Mouse (Mus musculus) limb, embryonic 13.5 days (tissue): ENCODE measurements around the gene Rab40c. TPM values are rescaled to one million over a fixed set of nuclear protein-coding genes. Genes with fewer than 3 reads are reported as not detected.

Experiments
- ATAC-seq: fragments of 200-750 bp; cut with Nextera tagmentation; 2 replicates; pipeline ENCODE4 v1.8.0; 2017; ENCODE audit warnings: low read depth, moderate number of reproducible peaks, moderate TSS enrichment; ENCODE audit not compliant: low FRiP score
- H3K27ac ChIP-seq: fragments of 300-500 bp; sonication (generic); 2 replicates; pipeline ENCODE4 v1.5.1; 2015; ENCODE audit warnings: inconsistent platforms, mild to moderate bottlenecking, moderate library complexity
- H3K27me3 ChIP-seq: fragments of 300-500 bp; sonication (generic); 2 replicates; pipeline ENCODE4 v1.6.1; 2015; ENCODE audit warnings: mild to moderate bottlenecking, inconsistent platforms
- H3K36me3 ChIP-seq: fragments of 300-500 bp; sonication (generic); 2 replicates; pipeline ENCODE4 v1.6.1; 2015; ENCODE audit warnings: inconsistent platforms, mild to moderate bottlenecking, moderate library complexity
- H3K4me1 ChIP-seq: fragments of 300-500 bp; sonication (generic); 2 replicates; pipeline ENCODE4 v1.6.1; 2015; ENCODE audit warnings: inconsistent platforms
- H3K4me2 ChIP-seq: fragments of 300-500 bp; sonication (generic); replicated peaks from 2 replicates; pipeline ENCODE4 v1.6.1; 2015; ENCODE audit warnings: inconsistent platforms, mild to moderate bottlenecking, moderate library complexity
- H3K4me3 ChIP-seq: fragments of 300-500 bp; sonication (generic); 2 replicates; pipeline ENCODE4 v1.5.1; 2015; ENCODE audit warnings: moderate library complexity, mild to moderate bottlenecking, inconsistent platforms
- H3K9ac ChIP-seq: fragments of 300-500 bp; sonication (generic); 2 replicates; pipeline ENCODE4 v1.6.1; 2015; ENCODE audit warnings: mild to moderate bottlenecking, inconsistent platforms
- H3K9me3 ChIP-seq: fragments of 300-500 bp; sonication (generic); 2 replicates; pipeline ENCODE4 v1.6.1; 2016; ENCODE audit warnings: inconsistent platforms
- WGBS: fragments of 180-500 bp; shearing (Covaris S2); methylation state at CpG from one replicate; pipeline ENCODE4 v1.1.7; 2015; 5-methylcytosine and 5-hydroxymethylcytosine counted together
- polyA plus RNA-seq: library from polyadenylated mRNA; unstranded; fragments of >200 nt; fragmentation: Nextera tagmentation; extraction: Ambion mirVana; gene quantifications from 2 replicates; pipeline ENCODE4 v1.2.1, GENCODE M21; 2015

Gene Rab40c
- polyA plus RNA-seq, 1 experiment from 2014 or later, result 37.6 TPM

DNA sequence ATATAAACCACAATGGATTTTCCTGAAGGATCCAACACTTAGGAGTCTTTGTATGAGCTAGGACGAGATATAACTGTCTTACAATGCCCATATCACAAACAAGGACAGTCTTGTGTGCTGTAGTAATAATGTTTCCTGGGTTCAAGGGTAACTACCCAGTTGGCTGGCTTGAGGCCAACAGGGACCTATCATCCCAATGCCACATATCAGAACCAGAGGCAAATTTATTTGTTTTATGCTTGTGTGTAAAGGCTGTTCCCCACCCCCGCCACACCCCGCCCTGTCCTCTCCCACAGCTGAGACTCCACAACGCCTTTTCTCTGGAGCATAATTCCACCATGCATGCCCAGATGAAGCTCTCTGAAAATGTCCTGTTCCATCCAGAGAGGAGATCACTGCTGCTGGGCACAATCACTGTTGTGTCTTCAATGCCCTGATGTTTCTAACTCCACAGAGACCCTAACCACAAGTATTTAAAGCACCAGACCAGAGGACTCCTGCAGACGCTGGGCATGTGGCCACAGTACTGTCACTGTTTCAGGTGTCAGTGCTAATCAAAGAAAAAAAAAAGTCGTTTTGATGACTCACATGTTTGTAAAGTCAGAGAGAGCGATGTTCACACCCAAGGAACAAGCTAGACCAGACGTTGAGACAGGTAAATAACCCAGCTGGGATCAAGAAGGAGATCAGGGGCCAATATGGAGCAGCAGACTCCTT, 2.4 kb downstream of the Rab40c start:
- H3K9ac ChIP-seq, result peak overlapping the region; percentile 92; the same call in 1 of the 2 replicates
- ATAC-seq, result no peak
- H3K27ac ChIP-seq, result no peak overlapping the region
- H3K36me3 ChIP-seq, result peaks cover 15% of the 10 kb centered on the region
- no peaks in the 10 kb centered on the region for H3K9me3 ChIP-seq
- WGBS, result 83% methylated on average over 8 of the region's 8 CpGs
- H3K4me3 ChIP-seq, result no peak overlapping the region
- no peaks in the 10 kb centered on the region for H3K27me3 ChIP-seq
- peaks cover 20% of the 10 kb centered on the region for H3K4me1 ChIP-seq
- H3K4me2 ChIP-seq, result no peak overlapping the region

DNA sequence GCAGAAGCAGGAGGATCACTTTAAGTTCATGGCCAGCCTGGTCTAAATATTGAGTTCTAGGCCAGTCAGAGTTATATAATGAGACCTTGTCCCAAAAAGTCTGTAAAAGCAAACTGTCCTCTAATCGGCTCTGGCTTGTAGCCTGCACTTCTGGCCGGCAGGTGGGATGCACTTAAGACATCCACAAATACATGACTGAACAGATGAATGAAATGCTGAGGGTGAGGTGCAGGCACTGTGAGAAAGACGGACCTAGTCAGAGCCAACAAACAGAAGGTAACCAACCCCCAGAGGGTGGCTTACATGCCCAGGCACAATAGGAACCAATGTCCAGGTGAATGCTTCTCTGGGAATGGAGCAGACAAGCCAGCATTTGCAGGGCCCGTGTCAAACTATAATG, 5.2 kb downstream of the Rab40c start:
- WGBS, result 89% methylated on average over 4 of the region's 4 CpGs
- no peak overlapping the region for H3K27ac ChIP-seq

DNA sequence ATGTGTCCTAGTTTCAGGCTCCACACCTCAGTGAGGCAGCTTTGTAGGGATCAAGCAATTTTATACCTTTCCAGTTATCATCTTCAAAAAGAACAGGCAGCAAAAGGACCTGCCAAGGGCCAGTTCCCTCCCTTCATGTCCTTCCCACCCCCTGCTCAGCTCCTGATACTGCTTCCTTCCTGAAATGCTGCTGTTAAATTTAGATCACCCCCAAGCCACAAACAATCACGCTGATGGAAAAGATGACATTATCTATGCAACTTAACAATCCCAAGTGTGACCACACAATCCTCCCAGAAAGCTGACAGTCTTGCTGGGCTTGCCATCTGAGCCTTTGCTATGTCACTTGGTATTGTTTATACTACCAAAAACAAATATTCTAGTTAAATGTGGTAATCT, 5.7 kb downstream of the Rab40c start:
- Histone ChIP-seq H3K4me3 (no peak overlapping the region), H3K36me3 (peaks cover 15% of the 10 kb centered on the region), H3K27me3 (no peaks in the 10 kb centered on the region), H3K9ac (no peak overlapping the region), H3K27ac (no peak overlapping the region), H3K4me2 (no peak overlapping the region), H3K4me1 (peaks cover 14% of the 10 kb centered on the region), H3K9me3 (no peaks in the 10 kb centered on the region)
- WGBS, result 86% methylated on average over 1 of the region's 1 CpGs
- no peak for ATAC-seq

More for the DNA sequence above, 5.2 kb downstream of the Rab40c start:
- no peak for ATAC-seq
- Histone ChIP-seq H3K9me3 (no peaks in the 10 kb centered on the region), H3K27me3 (no peaks in the 10 kb centered on the region), H3K4me1 (peaks cover 14% of the 10 kb centered on the region), H3K9ac (no peak overlapping the region), H3K4me2 (no peak overlapping the region), H3K4me3 (no peak overlapping the region), H3K36me3 (peaks cover 15% of the 10 kb centered on the region)

DNA sequence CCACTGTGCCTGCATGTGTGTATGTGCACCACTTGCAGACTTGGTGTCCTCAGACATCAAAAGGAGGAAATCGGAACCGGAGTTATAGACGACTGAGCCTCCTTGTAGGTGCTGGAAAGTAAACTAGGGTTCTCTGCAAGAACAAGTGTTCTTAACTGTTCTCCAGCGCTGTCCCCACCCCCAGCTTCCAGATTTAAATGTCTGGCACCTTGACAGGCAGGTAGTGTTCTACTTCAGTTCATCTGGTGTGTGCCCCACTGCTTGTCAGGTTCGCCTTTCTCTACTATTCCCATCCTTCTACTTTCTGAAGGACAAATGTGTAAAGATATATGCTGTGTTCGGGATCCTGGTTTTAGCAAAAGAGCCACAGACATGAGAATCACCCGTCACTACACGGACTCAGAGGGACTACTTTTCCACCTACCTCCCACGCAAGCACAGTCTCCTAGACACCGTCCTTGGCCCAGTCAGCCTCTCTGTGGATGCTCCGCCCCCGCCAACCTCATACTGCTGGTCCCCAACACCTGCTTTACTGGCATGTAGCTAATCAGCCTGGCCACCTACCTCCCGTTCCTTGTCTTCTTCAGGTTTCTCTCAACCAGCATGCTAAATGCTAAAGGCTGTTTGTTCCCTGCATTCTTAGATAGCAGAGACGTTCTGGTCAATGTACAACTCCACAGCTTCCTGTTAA, 6.2 kb downstream of the Rab40c start:
- H3K4me1 ChIP-seq, result peaks cover 8% of the 10 kb centered on the region
- H3K36me3 ChIP-seq, result peaks cover 15% of the 10 kb centered on the region
- H3K9ac ChIP-seq, result no peak overlapping the region
- no peak overlapping the region for H3K27ac ChIP-seq
- no peak for ATAC-seq
- WGBS, result 85% methylated on average over 14 of the region's 14 CpGs
- H3K4me2 ChIP-seq, result no peak overlapping the region
- no peaks in the 10 kb centered on the region for H3K9me3 ChIP-seq
- H3K4me3 ChIP-seq, result no peak overlapping the region
- no peaks in the 10 kb centered on the region for H3K27me3 ChIP-seq

DNA sequence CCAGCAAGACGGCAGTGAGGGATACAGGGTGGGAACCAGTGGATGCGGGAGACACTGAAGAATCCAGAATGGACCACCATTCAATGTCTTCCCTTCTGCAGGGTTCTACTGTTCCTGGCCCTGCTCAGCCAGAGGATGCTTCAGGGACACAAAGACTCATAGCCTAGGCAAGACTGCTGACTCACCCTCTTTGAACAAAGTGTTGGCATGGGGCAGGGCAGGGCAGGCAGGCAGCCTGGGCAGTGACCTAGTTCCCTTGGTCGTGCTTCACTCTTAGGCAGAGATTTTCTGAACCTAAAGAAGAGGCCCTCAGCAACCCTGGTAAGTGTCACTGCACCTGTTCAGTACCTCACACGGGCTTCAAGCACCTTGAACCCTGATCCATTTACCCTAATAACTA, 7.7 kb downstream of the Rab40c start:
- no peak overlapping the region for H3K4me3 ChIP-seq
- no peak overlapping the region for H3K4me2 ChIP-seq
- H3K4me1 ChIP-seq, result no peaks in the 10 kb centered on the region
- H3K9me3 ChIP-seq, result no peaks in the 10 kb centered on the region
- no peaks in the 10 kb centered on the region for H3K27me3 ChIP-seq
- peaks cover 11% of the 10 kb centered on the region for H3K36me3 ChIP-seq
- ATAC-seq, result no peak
- H3K9ac ChIP-seq, result no peak overlapping the region
- no peak overlapping the region for H3K27ac ChIP-seq
- 93% methylated on average over 4 of the region's 4 CpGs for WGBS

DNA sequence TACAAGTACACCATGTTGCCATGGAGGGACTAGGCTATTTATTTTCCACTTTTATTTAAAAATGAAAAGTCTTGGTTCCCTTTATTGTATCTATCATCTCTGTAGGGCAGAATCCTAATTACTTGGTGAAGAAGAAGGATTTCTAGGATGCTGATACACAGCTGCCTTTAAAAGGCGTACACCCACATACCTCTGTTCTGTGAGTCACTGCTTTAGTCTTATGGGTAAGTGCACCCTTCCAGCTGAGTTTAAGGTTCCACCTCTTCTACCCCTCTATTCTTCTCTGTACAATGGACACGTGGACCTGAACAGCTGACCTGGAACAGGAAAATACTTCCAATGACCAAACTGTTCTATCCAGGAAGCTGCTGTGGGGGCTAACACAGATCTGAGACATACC, 11.9 kb downstream of the Rab40c start:
- no peak for ATAC-seq
- no peak overlapping the region for H3K4me2 ChIP-seq
- no peaks in the 10 kb centered on the region for H3K27me3 ChIP-seq
- no peak overlapping the region for H3K4me3 ChIP-seq
- no peak overlapping the region for H3K9ac ChIP-seq
- H3K36me3 ChIP-seq, result peaks cover 5% of the 10 kb centered on the region
- no peaks in the 10 kb centered on the region for H3K9me3 ChIP-seq
- H3K27ac ChIP-seq, result no peak overlapping the region
- WGBS, result 90% methylated on average over 2 of the region's 2 CpGs
- H3K4me1 ChIP-seq, result no peaks in the 10 kb centered on the region

DNA sequence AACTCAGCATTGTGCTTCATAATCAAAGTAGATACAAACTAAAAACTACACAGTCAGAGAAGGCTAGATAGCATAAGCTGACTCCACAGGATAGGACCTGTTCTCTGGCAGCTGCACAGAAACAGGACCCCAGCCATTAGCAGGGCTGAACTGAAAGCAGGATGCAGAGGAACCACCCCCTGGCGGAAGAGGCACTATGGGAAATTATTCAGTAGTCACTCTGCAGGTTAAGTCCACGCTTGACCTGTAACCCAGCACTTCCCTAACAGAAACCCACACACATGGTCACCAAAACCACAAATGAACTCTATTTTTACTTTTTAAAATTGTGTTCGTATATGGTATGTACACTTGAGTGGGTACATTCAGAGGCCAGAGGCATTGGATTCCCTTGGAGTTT, 16.5 kb downstream of the Rab40c start:
- 82% methylated on average over 3 of the region's 3 CpGs for WGBS
- H3K36me3 ChIP-seq, result peaks cover 22% of the 10 kb centered on the region
- H3K4me2 ChIP-seq, result no peak overlapping the region
- H3K27ac ChIP-seq, result no peak overlapping the region
- no peaks in the 10 kb centered on the region for H3K27me3 ChIP-seq
- no peak for ATAC-seq
- no peaks in the 10 kb centered on the region for H3K4me1 ChIP-seq
- H3K4me3 ChIP-seq, result no peak overlapping the region
- no peaks in the 10 kb centered on the region for H3K9me3 ChIP-seq
- no peak overlapping the region for H3K9ac ChIP-seq

DNA sequence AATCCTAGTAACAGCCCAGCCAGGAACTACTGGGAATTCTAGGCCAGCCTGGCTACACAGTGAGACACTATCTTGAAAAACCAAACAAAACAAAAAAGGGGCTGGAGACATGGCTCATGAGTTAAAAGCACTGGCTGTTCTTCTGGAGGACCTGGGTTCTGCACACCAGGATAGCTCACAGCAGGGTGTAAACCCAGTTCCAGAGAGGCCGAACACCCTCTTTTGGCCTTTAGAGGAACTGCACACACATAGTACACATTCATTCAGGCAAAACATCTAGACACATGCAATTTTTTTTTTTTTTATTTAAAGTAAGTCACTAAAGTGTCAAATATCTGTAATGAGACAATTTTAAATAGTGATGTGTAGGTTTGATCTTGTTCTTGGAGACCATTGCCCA, 19.3 kb downstream of the Rab40c start:
- no peak for ATAC-seq
- Histone ChIP-seq H3K27ac (no peak overlapping the region), H3K27me3 (no peaks in the 10 kb centered on the region), H3K9me3 (no peaks in the 10 kb centered on the region), H3K4me2 (no peak overlapping the region), H3K4me3 (no peak overlapping the region), H3K4me1 (no peaks in the 10 kb centered on the region), H3K9ac (no peak overlapping the region), H3K36me3 (peaks cover 18% of the 10 kb centered on the region)
- WGBS, result 100% methylated on average over 1 of the region's 1 CpGs

DNA sequence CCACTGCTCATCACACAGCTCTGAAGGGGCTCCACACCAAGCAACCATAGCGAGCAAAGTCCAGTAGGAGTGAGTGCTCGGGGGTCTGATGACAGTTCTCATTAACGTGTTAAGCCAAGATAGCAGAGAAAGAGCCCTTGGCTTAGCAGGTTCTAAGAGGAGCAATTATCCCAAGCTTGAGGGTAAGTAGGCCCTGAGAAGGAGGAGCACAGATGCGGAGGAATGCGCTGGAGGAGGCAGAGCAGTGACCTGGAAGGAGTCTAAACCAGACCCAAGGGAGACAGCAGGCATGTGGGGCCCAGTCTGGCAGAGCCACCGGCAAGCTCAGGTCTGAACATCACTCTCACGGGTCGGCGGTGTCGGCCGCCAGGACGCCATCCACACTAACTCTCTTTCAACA, 23.6 kb downstream of the Rab40c start:
- WGBS, result 69% methylated on average over 12 of the region's 12 CpGs
- no peak for ATAC-seq
- no peaks in the 10 kb centered on the region for H3K4me1 ChIP-seq
- no peak overlapping the region for H3K4me3 ChIP-seq
- H3K9ac ChIP-seq, result no peak overlapping the region
- no peaks in the 10 kb centered on the region for H3K9me3 ChIP-seq
- H3K27me3 ChIP-seq, result no peaks in the 10 kb centered on the region
- no peak overlapping the region for H3K27ac ChIP-seq
- H3K36me3 ChIP-seq, result peaks cover 15% of the 10 kb centered on the region
- no peak overlapping the region for H3K4me2 ChIP-seq

DNA sequence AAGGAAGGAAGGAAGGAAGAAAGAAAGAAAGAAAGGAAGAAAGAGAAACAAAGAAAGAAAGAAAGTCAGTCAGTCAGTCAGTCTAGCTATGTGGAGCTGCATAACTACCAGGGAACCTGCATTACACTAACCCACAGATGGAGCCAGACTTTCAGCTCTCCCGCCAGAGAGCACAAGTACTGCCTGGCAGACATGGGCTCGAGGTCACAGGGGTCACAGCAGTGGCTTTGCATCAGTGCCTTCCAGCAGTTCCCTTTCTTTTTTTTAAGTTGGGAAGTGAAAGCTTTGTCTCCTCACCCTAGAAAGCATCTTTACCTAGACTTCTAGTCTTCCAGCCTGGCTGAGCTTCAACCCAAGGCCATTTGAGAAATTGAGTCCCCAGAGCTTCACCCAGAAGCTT, 24.1 kb downstream of the Rab40c start:
- Histone ChIP-seq H3K27me3 (no peaks in the 10 kb centered on the region), H3K36me3 (peaks cover 14% of the 10 kb centered on the region), H3K27ac (no peak overlapping the region), H3K4me3 (no peak overlapping the region), H3K9ac (no peak overlapping the region), H3K9me3 (no peaks in the 10 kb centered on the region), H3K4me2 (no peak overlapping the region), H3K4me1 (no peaks in the 10 kb centered on the region)
- 41% methylated on average over 2 of the region's 2 CpGs for WGBS
- ATAC-seq, result no peak

DNA sequence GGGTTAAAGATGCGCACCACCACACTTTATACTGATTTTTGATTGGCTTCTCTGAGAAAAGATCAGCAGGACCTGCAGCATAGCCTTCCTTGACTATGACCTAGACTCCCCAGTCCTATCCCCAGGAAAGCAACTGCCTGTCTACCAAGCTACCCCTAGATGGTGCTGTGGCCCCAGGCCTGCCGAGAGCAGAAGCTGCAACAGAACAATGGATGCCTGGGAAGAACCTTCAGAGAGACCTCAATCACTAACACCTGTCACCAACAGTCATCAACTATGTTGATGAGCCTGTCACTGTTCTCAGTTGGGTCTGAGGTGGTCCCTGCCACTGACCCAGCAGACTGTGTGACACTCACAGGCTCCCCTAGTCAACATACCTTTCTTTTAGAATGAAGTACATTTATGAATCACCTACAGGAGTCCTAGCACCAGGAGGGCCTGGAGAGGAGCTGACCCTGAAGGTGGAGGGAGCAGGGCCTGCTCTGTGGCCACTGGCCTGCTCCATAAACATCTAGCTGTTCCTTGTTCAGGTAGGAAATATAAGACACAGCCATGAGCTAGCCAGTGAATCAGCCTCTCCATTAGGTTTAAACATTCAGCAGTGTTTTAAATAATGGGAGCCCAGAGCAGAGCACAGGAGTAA, 25.4 kb downstream of the Rab40c start:
- Histone ChIP-seq H3K9me3 (no peaks in the 10 kb centered on the region), H3K27me3 (no peaks in the 10 kb centered on the region)
- peak; percentile 69; the same call in 1 of the 2 replicates for ATAC-seq

DNA sequence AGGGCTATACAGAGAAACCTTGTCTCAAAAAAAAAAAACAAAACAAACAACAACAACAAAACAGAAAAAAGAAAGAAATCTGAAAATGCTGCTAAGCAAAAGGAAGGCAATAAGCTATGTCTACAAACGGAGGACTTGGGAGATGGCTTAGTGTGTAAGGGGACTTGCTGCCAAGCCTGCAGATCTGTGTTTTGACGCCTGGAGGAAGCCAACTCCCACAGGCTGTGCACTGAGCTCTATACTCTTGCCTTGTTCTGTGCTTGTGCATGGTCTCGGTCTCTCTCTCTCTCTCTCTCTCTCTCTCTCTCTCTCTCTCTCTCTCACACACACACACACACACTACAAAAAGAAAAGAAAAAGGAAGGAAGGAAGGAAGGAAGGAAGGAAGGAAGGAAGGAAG, 30.7 kb downstream of the Rab40c start:
- Histone ChIP-seq H3K27me3 (no peaks in the 10 kb centered on the region), H3K36me3 (peaks cover 60% of the 10 kb centered on the region), H3K9me3 (no peaks in the 10 kb centered on the region), H3K4me2 (no peak overlapping the region), H3K9ac (no peak overlapping the region), H3K27ac (no peak overlapping the region), H3K4me1 (no peaks in the 10 kb centered on the region), H3K4me3 (no peak overlapping the region)
- ATAC-seq, result no peak
- 89% methylated on average over 3 of the region's 3 CpGs for WGBS

More for the DNA sequence above, 25.4 kb downstream of the Rab40c start:
- 35% methylated on average over 2 of the region's 2 CpGs for WGBS
- no peaks in the 10 kb centered on the region for H3K4me1 ChIP-seq
- no peak overlapping the region for H3K27ac ChIP-seq
- H3K4me2 ChIP-seq, result no peak overlapping the region
- peak overlapping the region; percentile 1; the same call in 1 of the 2 replicates for H3K9ac ChIP-seq
- H3K36me3 ChIP-seq, result peaks cover 19% of the 10 kb centered on the region
- H3K4me3 ChIP-seq, result no peak overlapping the region
